Mouse (Mus musculus) bone marrow, adult 2 months (tissue): ENCODE data around the gene Chd4. TPM values are rescaled to one million over a fixed set of nuclear protein-coding genes. Genes with fewer than 3 reads are reported as not detected.
"Not testable (repeated sequence)": the region's sequence is repeated elsewhere in the genome, so short reads cannot be mapped to it uniquely, and the experiment has no call there.

Experiments used
- H3K27ac ChIP-seq: fragments of 200-500 bp; 2 replicates; pipeline ENCODE4 v1.5.1; 2012; ENCODE audit warnings: low read depth, mild to moderate bottlenecking, control low read depth, inconsistent platforms, low read length; ENCODE audit not compliant: control insufficient read depth, poor library complexity, insufficient read depth
- H3K4me1 ChIP-seq: fragments of 200-500 bp; 2 replicates; pipeline ENCODE4 v1.6.1; 2011; ENCODE audit warnings: low read length; ENCODE audit not compliant: control insufficient read depth, insufficient read depth
- H3K4me3 ChIP-seq: fragments of 200-500 bp; replicated peaks from 2 replicates; pipeline ENCODE3; 2011; ENCODE audit warnings: mild to moderate bottlenecking, low read depth, low read length, control low read depth; ENCODE audit not compliant: control insufficient read depth
- CTCF ChIP-seq: fragments of 200-500 bp; IDR thresholded peaks from 2 replicates; pipeline ENCODE4 v1.5.1; 2011; ENCODE audit warnings: low read length, control low read depth; ENCODE audit not compliant: control insufficient read depth, insufficient read depth
- POLR2A ChIP-seq: fragments of 200-500 bp; IDR thresholded peaks from 2 replicates; pipeline ENCODE4 v1.6.1; 2011; ENCODE audit warnings: low read depth, mild to moderate bottlenecking, control low read depth, low read length, borderline replicate concordance; ENCODE audit not compliant: control insufficient read depth
- WGBS: fragments of 180-500 bp; shearing (Covaris S2); methylation state at CpG from one replicate; pipeline ENCODE4 v1.1.7; 2018; 5-methylcytosine and 5-hydroxymethylcytosine counted together
- polyA plus RNA-seq: library from polyadenylated mRNA; stranded (reverse); fragments of >200 nt; gene quantifications from 2 replicates; pipeline ENCODE4 v1.2.4, GENCODE M21; 2011; ENCODE audit warnings: low replicate concordance; ENCODE audit not compliant: missing spikeins, insufficient read depth, insufficient read length

Chd4 gene
- 66.8 and 106 TPM in 2 replicates for polyA plus RNA-seq

DNA sequence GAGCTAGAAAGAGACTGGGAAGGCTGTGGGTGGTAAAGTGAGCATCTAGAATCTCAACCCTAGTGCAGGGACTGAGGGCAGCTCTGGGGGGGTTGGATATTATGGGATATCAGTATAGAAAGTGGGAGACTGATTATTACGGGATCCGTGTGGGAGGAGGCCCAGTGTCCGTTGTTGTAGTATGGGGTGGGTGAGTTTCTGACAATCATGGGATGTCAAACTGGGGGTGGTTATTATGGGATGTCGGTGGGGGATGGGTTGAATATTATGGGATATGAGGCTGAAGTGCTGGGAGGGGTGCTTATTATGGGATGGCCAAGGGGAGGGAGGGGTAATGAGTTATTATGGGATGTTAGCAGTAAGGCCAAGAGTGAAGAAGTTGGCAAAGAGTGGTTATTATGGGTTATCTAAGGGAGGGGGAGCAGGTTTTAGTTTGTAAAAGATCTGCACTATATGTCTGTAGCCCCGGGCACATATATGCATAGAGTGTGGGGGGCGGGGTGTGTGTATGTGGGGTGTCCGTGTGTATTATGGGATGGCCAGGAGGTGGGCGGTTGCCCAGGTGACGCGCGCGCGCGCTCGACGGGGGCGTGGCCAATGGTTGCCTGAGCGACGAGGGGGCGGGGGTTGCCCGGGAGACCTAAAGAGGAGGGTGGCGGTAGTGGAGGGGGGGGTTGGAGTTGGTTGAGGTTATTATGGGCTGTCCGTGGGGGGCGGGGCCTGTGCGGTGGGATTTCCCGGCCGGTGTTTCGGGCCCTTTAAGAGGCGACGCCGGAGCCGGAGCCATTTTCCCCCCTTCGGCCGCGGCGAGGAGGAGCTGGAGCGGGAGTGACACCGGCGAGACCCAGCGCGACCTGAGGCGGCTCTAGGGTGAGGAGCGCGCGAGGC is at the start of gene Chd4:
Gene Chd4 (plus strand): TSS at position 591 of the 888 bp plus-strand sequence.
- WGBS, result 2% methylated on average over 45 of the region's 45 CpGs
- Histone ChIP-seq H3K4me3 (peak within 1 kb of the TSS; percentile 96), H3K4me1 (peaks cover 3% of the 10 kb centered on the region; the same call in 1 of the 2 replicates), H3K27ac (peak within 1 kb of the TSS; percentile 96)
- no peak for TF ChIP-seq CTCF
- peak; percentile 83; the same call in 1 of the 2 replicates for TF ChIP-seq POLR2A

DNA sequence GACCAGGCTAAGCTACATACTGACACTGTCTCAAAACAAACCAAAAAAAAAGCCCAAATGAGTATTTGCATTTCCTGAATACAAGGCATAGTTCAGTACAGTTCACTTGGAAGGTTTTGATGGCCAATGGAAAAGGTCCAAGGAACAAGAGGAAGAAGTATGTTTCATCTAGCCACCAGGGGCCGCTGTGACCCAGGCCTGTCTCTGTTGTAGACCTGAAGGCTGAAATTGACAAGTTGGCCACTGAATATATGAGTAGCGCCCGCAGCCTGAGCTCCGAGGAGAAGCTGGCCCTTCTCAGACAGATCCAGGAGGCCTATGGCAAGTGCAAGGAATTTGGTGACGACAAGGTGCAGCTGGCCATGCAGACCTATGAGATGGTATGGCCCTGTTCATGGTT is 49.1 kb upstream of the Chd4 start:
- 30% methylated on average over 5 of the region's 5 CpGs for whole genome bisulfite sequencing
- no peak overlapping the region for H3K4me3 ChIP-seq
- no peaks in the 10 kb centered on the region for H3K4me1 ChIP-seq
- no peak overlapping the region for H3K27ac ChIP-seq
- peak; percentile 88 for TF ChIP-seq CTCF
- no peak for TF ChIP-seq POLR2A

DNA sequence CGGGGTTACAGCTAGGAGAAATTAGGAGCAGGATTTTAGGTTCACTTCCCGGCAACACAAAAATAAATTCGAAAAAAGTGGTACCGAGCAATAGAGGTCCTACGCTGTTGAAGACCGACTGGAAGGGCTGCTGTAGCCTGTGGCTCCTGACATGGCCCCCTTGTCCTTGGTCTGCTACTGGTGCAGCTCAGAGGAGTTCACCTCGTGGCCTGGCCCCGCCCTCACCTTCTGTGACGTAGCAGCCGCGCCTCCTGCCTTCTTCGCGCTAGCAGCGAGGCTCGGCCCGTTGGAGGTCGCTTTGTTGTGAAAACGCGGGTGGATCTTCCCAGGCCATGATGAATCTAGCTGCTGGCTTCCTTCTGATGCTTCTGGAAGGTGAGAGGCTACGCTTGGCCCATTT is 46.1 kb upstream of the Chd4 start, which contains the start of gene Acrbp:
Gene Acrbp (plus strand): TSS at position 12 of the 400 bp plus-strand sequence.
- Histone ChIP-seq H3K27ac (no peak within 1 kb of the TSS), H3K4me1 (no peaks in the 10 kb centered on the region)
- WGBS, result 83% methylated on average over 20 of the region's 20 CpGs

DNA sequence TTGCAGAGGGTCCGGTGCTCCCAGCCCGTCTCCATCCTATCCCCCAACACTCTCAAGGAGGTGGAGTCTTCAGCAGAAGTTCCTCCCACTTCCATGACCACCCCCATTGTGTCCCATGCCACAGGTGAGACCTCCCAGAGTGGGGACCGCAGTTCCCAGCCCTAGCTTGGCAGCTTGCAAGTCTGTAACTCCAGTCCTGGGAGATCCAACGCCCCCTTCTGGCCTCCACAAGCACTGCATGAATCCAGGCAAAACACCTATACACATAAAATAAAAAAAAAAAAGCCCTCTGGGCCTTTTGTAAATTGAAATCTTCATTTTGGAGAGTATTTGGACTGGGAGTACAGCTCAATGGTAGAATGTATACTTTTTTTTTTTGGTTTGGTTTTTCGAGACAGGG is 44.5 kb upstream of the Chd4 start:
- H3K4me3 ChIP-seq, result no peak overlapping the region
- H3K4me1 ChIP-seq, result no peaks in the 10 kb centered on the region
- 72% methylated on average over 5 of the region's 5 CpGs for WGBS
- no peak for TF ChIP-seq POLR2A
- peak; percentile 35; the same call in 1 of the 2 replicates for TF ChIP-seq CTCF
- no peak overlapping the region for H3K27ac ChIP-seq

More for the DNA sequence above, 46.1 kb upstream of the Chd4 start, which contains the start of gene Acrbp:
- no peak within 1 kb of the TSS for H3K4me3 ChIP-seq
- no peak for TF ChIP-seq POLR2A
- TF ChIP-seq CTCF, result no peak

DNA sequence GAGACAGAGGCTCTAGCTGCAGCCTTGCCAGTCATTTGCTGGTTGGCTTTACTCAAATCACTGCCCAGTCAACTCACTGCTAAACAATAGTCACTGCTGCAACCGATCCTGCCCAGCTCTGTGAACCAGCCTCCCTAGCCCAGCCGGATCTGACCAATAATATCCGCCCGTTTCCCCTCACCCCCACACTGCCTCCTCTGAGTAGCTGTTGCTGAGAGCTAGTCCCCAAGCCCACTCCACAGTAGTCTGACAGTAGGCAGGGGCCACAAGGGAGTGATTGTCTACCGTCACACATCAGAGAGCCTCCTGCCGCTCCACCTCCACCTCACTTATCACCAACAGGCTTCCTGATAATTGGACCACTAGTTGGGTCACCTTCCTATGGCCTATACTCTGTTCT is 34.3 kb upstream of the Chd4 start:
- WGBS, result 76% methylated on average over 6 of the region's 6 CpGs
- Histone ChIP-seq H3K27ac (no peak overlapping the region), H3K4me1 (no peaks in the 10 kb centered on the region), H3K4me3 (no peak overlapping the region)
- no peak for TF ChIP-seq CTCF
- no peak for TF ChIP-seq POLR2A

DNA sequence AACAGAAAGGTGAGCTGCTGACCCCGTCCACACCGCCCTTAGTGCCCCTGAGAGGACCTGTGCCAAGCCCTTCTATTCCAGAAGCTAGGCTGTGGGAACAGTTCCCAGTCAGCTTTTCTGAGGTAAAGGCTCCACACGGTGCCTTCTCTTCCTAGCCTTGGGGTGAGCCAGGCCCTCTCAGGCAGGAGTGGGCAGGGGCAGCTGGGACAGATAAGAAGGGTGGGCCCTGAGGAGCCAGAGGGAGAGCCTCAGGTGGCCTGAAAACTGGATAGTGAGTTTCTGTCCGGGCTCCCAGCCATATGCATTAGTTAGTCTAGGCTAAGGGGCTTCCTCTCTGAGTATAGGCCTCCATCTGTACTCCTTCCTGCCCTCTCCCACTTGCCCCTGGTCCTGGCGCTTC is 33.3 kb upstream of the Chd4 start:
- WGBS, result 78% methylated on average over 5 of the region's 5 CpGs
- H3K4me1 ChIP-seq, result peaks cover 1% of the 10 kb centered on the region; the same call in 1 of the 2 replicates
- H3K4me3 ChIP-seq, result no peak overlapping the region
- no peak for TF ChIP-seq POLR2A
- no peak for TF ChIP-seq CTCF
- H3K27ac ChIP-seq, result no peak overlapping the region

DNA sequence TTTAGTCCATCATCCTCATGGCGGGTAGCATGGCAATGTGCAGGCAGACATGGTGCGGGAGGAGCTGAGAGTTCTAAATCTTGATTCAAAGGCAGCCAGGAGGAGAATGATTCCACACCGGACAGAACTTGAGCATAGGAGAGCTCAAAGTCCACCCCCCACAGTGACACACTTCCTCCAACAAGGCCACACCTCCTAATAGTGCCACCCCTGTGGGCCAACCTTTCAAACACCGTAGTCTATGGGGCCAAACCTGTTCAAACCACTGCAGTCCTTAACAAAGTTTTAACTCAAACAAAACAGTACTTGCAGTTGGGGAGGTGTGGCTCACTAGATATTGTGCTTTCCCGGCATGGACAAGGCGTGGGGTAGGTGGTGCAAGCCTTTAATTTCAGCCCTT is 31.9 kb upstream of the Chd4 start:
- TF ChIP-seq CTCF, result no peak
- TF ChIP-seq POLR2A, result no peak
- H3K4me3 ChIP-seq, result no peak overlapping the region
- whole genome bisulfite sequencing, result 85% methylated on average over 6 of the region's 6 CpGs
- H3K27ac ChIP-seq, result no peak overlapping the region
- H3K4me1 ChIP-seq, result peaks cover 1% of the 10 kb centered on the region; the same call in 1 of the 2 replicates

DNA sequence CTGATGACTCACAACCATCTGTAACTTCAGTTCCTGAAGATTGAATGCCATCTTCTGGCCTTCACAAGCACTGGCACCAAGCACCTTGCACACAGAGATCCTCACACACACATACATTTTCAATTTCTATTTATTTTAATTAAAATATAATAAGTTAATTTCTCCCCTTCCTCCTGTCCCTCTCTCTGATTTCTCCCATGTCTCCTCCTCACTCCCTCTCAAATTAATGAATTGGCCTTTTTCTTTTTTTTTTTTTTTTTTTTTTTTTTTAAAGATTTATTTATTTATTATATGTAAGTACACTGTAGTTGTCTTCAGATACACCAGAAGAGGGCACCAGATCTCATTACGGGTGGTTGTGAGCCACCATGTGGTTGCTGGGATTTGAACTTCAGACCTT is 30.6 kb upstream of the Chd4 start:
- H3K4me3 ChIP-seq, H3K27ac ChIP-seq, H3K4me1 ChIP-seq: not testable (repeated sequence)
- 40% methylated on average over 1 of the region's 1 CpGs for WGBS
